Mouse (Mus musculus) forelimb bud, embryonic 11.5 days (tissue): ENCODE data around the gene Smim11.

Source experiments
- DNase-seq: peaks from one replicate; pipeline ENCODE4 v3.0.0-alpha.2; 2012; ENCODE audit warnings: low read depth, low spot score

Gene Smim11

GRCm38 (mm10) chr16:92360711-92361110 lies 59.6 kb downstream of the Smim11 start:
- DNase-seq: no peak
